Comparison of ENCODE assay signal across 8 mouse cellular contexts in the genomic region with DNA sequence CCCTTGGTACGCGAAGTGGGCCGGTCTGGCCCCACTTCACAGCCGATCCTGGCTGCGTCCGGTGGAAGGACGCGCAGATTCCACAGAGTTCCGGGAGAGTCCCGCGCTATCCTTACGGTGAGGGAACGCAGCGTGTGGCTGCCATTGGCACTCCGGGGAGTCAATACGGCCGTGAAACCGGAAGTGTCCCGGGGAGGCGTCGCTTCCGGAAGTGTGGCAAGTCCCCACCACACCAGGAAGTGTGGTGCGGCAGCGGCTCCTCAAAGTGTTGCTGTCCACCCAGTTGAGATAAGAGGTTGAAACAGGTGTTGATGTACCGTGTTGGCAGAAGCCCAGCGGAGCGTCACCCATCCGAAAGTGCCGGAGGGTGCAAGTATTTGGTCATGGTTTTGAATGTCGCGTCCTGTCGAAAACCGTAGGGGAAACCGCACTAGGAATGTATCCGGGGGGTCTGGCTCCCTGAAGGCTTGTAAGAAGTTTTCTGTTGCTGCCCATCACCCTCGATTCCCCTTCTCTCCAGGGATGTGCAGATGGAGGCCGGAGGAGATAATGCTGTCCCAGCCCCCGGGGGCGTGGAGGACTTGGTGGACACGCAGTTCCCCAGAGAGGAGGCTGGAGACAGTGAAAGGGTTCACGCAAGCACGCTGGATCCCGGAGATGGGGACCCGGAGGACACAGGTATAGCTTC. TPM values are rescaled to one million over a fixed set of nuclear protein-coding genes. Genes with fewer than 3 reads are reported as not detected.
A peak's percentile ranks its signal among the peaks of the same experiment; 100 is the strongest.
DNase-seq lines count a peak whose midpoint lies in the region; ATAC-seq and TF ChIP-seq lines count a peak whose summit lies in the region.

No protein-coding gene starts in this region.

- peak overlapping the region; percentile 95 for H3K27ac ChIP-seq in kidney, adult 2 months (ENCODE audit: insufficient read depth, low read depth, low read length)
- H3K27ac ChIP-seq in ES-Bruce4 (ENCODE audit: insufficient read depth, low read length) (peak overlapping the region; percentile 18; the same call in 1 of the 2 replicates), macrophage (peak overlapping the region; percentile 91)
- H3K27ac ChIP-seq in embryonic facial prominence, embryonic 10.5 days (replicated peaks), result peak overlapping the region; percentile 91
- H3K27ac ChIP-seq in hindbrain, postnatal 0 days, result peak overlapping the region; percentile 96

- no peak for TF ChIP-seq POLR2A in kidney, adult 2 months (IDR thresholded peaks at IDR 0.05; ENCODE audit: low read depth, low read length)
- TF ChIP-seq POLR2A in ES-Bruce4 (IDR thresholded peaks at IDR 0.05; ENCODE audit: insufficient read depth, low read length), result no peak

- H3K4me1 ChIP-seq in kidney, adult 2 months (ENCODE audit: control insufficient read depth, insufficient read depth, low read length), result peaks cover 3% of the 10 kb centered on the region; the same call in 1 of the 2 replicates
- H3K4me1 ChIP-seq in ES-Bruce4 (ENCODE audit: control insufficient read depth, insufficient read depth, low read length), result no peaks in the 10 kb centered on the region
- peaks cover 20% of the 10 kb centered on the region for H3K4me1 ChIP-seq in embryonic facial prominence, embryonic 10.5 days
- H3K4me1 ChIP-seq in hindbrain, postnatal 0 days (ENCODE audit: insufficient read depth, low read length), result peaks cover 12% of the 10 kb centered on the region

- peak overlapping the region; percentile 78 for H3K4me3 ChIP-seq in kidney, adult 2 months (ENCODE audit: insufficient read depth, low read depth, low read length)
- H3K4me3 ChIP-seq in ES-Bruce4 (ENCODE audit: low read depth, low read length) (peak overlapping the region; percentile 92), macrophage (ENCODE audit: inconsistent target) (peak overlapping the region; percentile 98)
- peak overlapping the region; percentile 70 for H3K4me3 ChIP-seq in embryonic facial prominence, embryonic 10.5 days
- H3K4me3 ChIP-seq in hindbrain, postnatal 0 days (ENCODE audit: low read length), result peak overlapping the region; percentile 65

- DNase-seq in kidney, adult 2 months, result no peak
- DNase-seq in kidney, adult 8-10 months, result no peak
- no peak for DNase-seq in embryonic facial prominence, embryonic 10.5 days (ENCODE audit: low spot score)
- DNase-seq in hindbrain, postnatal 0 days (ENCODE audit: low spot score), result peak; percentile 92
- DNase-seq in thymus, postnatal 10 days (ENCODE audit: low spot score in 2 of 2), result peak; percentile 83 to 88
- DNase-seq in left cerebral cortex, adult 9 months (ENCODE audit: low spot score in 2 of 2), result no peak

- 0 out of 2 replicates have a peak, but pooled peaks have one; percentile 27 for TF ChIP-seq EP300 in ES-Bruce4 (IDR thresholded peaks at IDR 0.05; ENCODE audit: insufficient read depth, low read depth, low read length)

- H3K4me2 ChIP-seq in hindbrain, postnatal 0 days (ENCODE audit: low read depth, low read length), result peak overlapping the region; percentile 100

- H3K9ac ChIP-seq in ES-Bruce4 (ENCODE audit: low read depth, poor library complexity, severe bottlenecking), result peak overlapping the region; percentile 72
- H3K9ac ChIP-seq in hindbrain, postnatal 0 days (replicated peaks; ENCODE audit: low read length), result peak overlapping the region; percentile 67

- peaks cover 24% of the 10 kb centered on the region for H3K79me2 ChIP-seq in macrophage (ENCODE audit: inconsistent target)

- peak; percentile 81 for ATAC-seq in hindbrain, postnatal 0 days

- WGBS in kidney, adult 2 months, result under 1% methylated on average over 44 of the region's 44 CpGs
- 1% methylated on average over 44 of the region's 44 CpGs for WGBS in embryonic facial prominence, embryonic 10.5 days
- 1% methylated on average over 44 of the region's 44 CpGs for WGBS in hindbrain, postnatal 0 days
- WGBS in macrophage (ENCODE audit: missing documents), result 0% methylated on average over 42 of the region's 44 CpGs

- no peaks in the 10 kb centered on the region for H3K36me3 ChIP-seq in kidney, adult 2 months (ENCODE audit: control insufficient read depth, insufficient read depth, low read length)
- H3K36me3 ChIP-seq in ES-Bruce4 (ENCODE audit: control insufficient read depth, insufficient read depth, low read length, poor library complexity, severe bottlenecking), result no peaks in the 10 kb centered on the region
- H3K36me3 ChIP-seq in embryonic facial prominence, embryonic 10.5 days (replicated peaks), result peaks cover 32% of the 10 kb centered on the region
- peaks cover 6% of the 10 kb centered on the region for H3K36me3 ChIP-seq in hindbrain, postnatal 0 days (ENCODE audit: insufficient read depth, low read length)
- H3K36me3 ChIP-seq in macrophage (ENCODE audit: inconsistent target), result peaks cover 18% of the 10 kb centered on the region

- no peaks in the 10 kb centered on the region for H3K9me3 ChIP-seq in ES-Bruce4 (replicated peaks; ENCODE audit: control insufficient read depth, insufficient read depth, low read length, poor library complexity, severe bottlenecking)
- H3K9me3 ChIP-seq in embryonic facial prominence, embryonic 10.5 days, result no peaks in the 10 kb centered on the region
- no peaks in the 10 kb centered on the region for H3K9me3 ChIP-seq in hindbrain, postnatal 0 days (ENCODE audit: low read length)

- no peak for TF ChIP-seq CTCF in kidney, adult 2 months (conservative IDR thresholded peaks at IDR 0.05; ENCODE audit: insufficient read depth, insufficient read length, low read depth, low read length)
- TF ChIP-seq CTCF in ES-Bruce4 (IDR thresholded peaks at IDR 0.05; ENCODE audit: low read depth, low read length), result no peak
- no peak for TF ChIP-seq CTCF in hindbrain, postnatal 0 days (IDR thresholded peaks at IDR 0.05; ENCODE audit: low read depth)

- H3K27me3 ChIP-seq in kidney, adult 2 months (replicated peaks; ENCODE audit: control insufficient read depth, insufficient read depth, low read length), result no peaks in the 10 kb centered on the region
- no peaks in the 10 kb centered on the region for H3K27me3 ChIP-seq in ES-Bruce4 (ENCODE audit: control insufficient read depth, insufficient read depth, low read length, poor library complexity, severe bottlenecking)
- no peaks in the 10 kb centered on the region for H3K27me3 ChIP-seq in embryonic facial prominence, embryonic 10.5 days (replicated peaks; ENCODE audit: low read depth, poor library complexity, severe bottlenecking)
- H3K27me3 ChIP-seq in hindbrain, postnatal 0 days (ENCODE audit: insufficient read depth, low read length), result no peaks in the 10 kb centered on the region

RNA-seq across cellular contexts. Expression of gene Mon1b, which starts 0.3 kb away (rescaled TPM):
- polyA plus RNA-seq in kidney, adult 2 months (2012; rRNA removed), result 7.0 and 7.2 TPM in 2 replicates
- polyA plus RNA-seq in ES-Bruce4 (2011; ENCODE audit: insufficient read depth, insufficient read length, low read depth, missing spikeins), result 8.8 and 9.2 TPM in 2 replicates
- polyA plus RNA-seq in embryonic facial prominence, embryonic 10.5 days (2016; fragmentation: Nextera tagmentation; extraction: Ambion mirVana), result 7.7 and 9.4 TPM in 2 replicates
- 25.5 and 31.6 TPM in 2 replicates for total RNA-seq in hindbrain, postnatal 0 days (2014; rRNA removed)
- 6.9 and 7.8 TPM in 2 replicates for polyA plus RNA-seq in hindbrain, postnatal 0 days (2015; fragmentation: Nextera tagmentation; extraction: Ambion mirVana)
- total RNA-seq in macrophage (2018; cell fraction: chromatin; rRNA removed), result 10 to 100 TPM in 23 of 26 experiments, 1 to 10 TPM in 3; 8.1 to 18.4 (median 11.9) TPM
- 10 to 100 TPM; 15.5 to 22.6 (median 18.8) TPM for total RNA-seq in macrophage (2018; cell fraction: cytosol; rRNA removed)
- 10 to 100 TPM; 14.4 to 29.2 (median 20.0) TPM for total RNA-seq in macrophage (2018; cell fraction: nucleus; rRNA removed)
- 10.8 to 16.2 TPM (median 15.6 TPM) in 3 replicates for polyA plus RNA-seq in macrophage (2018)

RNA-seq across cellular contexts. Expression of gene Syce1l, which starts 7.3 kb away (rescaled TPM):
- 0.11 TPM in 1 of 2 replicates, not detected in the other for polyA plus RNA-seq in kidney, adult 2 months (2012; rRNA removed)
- polyA plus RNA-seq in ES-Bruce4 (2011; ENCODE audit: insufficient read depth, insufficient read length, low read depth, missing spikeins) (not detected in 2 replicates), macrophage (2018) (not detected in 3 replicates)
- not detected in 2 replicates for polyA plus RNA-seq in embryonic facial prominence, embryonic 10.5 days (2016; fragmentation: Nextera tagmentation; extraction: Ambion mirVana)
- total RNA-seq in hindbrain, postnatal 0 days (2014; rRNA removed), result not detected in 2 replicates
- 0.33 TPM in 1 of 2 replicates, not detected in the other for polyA plus RNA-seq in hindbrain, postnatal 0 days (2015; fragmentation: Nextera tagmentation; extraction: Ambion mirVana)
- 1 to 10 TPM in 3 of 26 experiments, not detected in 23; 1.4 to 1.8 (median 1.5) TPM for total RNA-seq in macrophage (2018; cell fraction: chromatin; rRNA removed)
- not detected for total RNA-seq in macrophage (2018; cell fraction: cytosol; rRNA removed)
- total RNA-seq in macrophage (2018; cell fraction: nucleus; rRNA removed), result not detected

Comparison
In these comparisons a context has a peak if more than half of its experiments do, and no peak if none do; other contexts are left out.
1. DNase-seq: peak in hindbrain, postnatal 0 days (single experiment) and thymus, postnatal 10 days (2 of 2); none in kidney, adult 2 months (single experiment), kidney, adult 8-10 months (0 of 2), embryonic facial prominence, embryonic 10.5 days (single experiment) and left cerebral cortex, adult 9 months (0 of 2).
2. H3K27ac ChIP-seq: peak in every context shown above with its lines; median percentile 96 in hindbrain, postnatal 0 days; 95 in kidney, adult 2 months; 91 in embryonic facial prominence, embryonic 10.5 days; 91 in macrophage; 18 in ES-Bruce4.
3. Peak in every context shown above with its lines, with median percentiles within 50 percentile points of each other: H3K4me3 ChIP-seq.